Mouse (Mus musculus) right cerebral cortex, postnatal 36 days (tissue): ENCODE measurements around the gene Rab3a.

ENCODE experiments used
- DNase-seq, 2 experiments: peaks; one replicate each; pipeline ENCODE4 v3.0.0; 2022; ENCODE audit warnings: low spot score in 2 of 2, mixed read lengths in 1 of 2

The Rab3a gene

DNA sequence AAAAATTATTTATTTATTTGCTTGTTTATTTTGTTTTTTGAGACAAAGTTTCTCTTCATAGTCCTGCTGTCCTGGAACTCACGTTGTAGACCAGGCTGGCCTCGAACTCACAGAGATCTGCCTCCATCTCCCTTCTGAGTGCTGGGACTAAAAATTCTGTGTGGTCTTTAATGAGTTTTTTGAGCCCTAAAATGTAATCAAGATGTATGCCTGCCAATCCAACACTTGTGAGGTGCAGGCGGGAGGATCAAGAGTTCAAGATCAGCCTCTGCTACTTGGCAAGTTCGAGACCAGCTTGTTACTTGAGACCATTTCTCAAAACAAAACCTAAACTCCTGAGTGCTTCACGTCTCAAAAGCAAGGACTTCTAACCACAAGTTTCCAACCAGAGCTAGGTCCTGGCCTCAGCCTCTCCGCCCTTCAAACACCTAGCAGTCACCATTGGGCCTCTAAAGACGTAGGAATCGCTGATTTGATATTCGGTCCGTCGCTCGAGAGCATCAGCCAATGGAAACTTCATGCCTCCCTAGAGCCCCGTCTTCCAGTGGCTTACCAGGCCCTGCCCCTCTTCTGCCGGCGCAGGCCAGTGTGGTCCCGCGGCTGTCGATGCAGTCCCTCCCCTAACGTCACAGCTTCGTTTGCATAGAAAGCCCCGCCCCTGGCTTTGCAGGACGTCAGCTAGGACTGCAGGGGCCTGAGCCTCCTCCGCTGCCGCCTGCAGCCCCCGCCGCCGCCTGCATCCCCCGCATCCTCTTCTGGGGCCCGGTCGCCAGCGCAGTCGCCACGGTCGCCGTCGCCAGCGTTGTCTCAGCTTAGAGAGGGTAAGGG is at the start of gene Rab3a:
TSS of gene Rab3a (plus strand) at position 637 of the 828 bp plus-strand sequence.
- peak; percentile 97 to 99 for DNase-seq

GRCm38 (mm10) chr8:70708281-70708680 is 46.2 kb upstream of the Rab3a start:
- DNase-seq, result no peak

- DNase-seq, result no peak
Measured at GRCm38 (mm10) chr8:70709794-70710193, 44.7 kb upstream of the Rab3a start.

DNA sequence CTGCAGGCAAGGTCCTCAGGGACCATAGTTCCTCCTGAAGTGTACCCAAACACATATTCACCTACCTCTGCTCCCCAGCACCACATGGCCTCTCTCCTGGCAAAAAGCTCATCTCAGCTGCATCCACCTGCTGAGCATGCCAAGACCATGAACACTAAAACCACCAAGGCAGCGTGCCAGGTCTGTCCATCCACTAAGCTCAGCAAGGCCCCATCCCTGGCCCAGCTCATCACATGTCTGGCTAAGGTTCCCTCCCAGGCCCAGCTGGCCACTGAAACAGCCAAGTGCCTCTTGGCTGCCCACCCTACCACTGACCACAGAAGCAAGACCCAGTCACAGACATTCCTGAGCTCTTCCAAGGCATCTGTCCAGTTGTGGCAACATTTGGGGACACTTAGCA is 44.2 kb upstream of the Rab3a start:
- DNase-seq, result no peak

DNA sequence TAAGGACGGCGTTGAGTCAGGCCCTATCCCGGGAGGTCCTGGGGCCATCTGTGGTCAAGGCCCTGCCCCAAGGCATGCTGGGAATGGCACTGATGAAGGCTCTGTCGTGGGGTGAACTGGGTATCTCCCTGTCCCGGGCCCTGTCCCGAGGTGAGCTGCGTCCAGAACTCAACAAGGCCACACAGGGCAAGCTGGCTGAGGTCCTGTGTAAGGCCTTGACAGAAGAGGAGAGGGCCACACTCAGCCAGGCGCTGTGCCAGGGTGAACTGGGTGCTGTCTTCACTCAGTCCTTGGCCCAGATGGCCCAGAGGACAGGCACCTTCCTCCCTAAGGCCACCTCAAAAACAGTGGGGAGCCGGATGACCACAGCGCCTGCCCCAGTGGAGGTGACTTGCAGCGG is 43.4 kb upstream of the Rab3a start:
- no peak for DNase-seq

DNA sequence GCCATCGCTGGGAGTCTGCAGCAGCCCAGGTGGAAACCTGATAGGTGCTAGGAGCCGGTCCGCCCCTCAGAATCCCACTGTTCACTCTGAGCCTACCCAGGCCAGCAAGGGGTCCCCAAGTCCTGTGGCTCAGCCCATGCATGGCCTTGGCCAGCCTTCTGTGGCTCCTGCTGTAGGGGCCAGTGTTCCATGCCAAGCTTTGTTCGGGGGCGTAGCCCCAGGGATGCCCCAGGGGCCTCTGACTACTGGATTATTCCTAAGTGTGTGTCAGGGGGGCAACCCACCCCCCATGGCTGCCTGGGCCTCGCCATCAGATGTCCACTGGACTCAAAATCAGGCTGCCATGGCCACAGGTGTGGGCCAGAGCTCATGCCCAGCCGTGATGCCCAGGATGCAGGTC is 40.5 kb upstream of the Rab3a start:
- DNase-seq, result no peak

GRCm38 (mm10) chr8:70715086-70715485 is 39.4 kb upstream of the Rab3a start:
- DNase-seq, result no peak

DNA sequence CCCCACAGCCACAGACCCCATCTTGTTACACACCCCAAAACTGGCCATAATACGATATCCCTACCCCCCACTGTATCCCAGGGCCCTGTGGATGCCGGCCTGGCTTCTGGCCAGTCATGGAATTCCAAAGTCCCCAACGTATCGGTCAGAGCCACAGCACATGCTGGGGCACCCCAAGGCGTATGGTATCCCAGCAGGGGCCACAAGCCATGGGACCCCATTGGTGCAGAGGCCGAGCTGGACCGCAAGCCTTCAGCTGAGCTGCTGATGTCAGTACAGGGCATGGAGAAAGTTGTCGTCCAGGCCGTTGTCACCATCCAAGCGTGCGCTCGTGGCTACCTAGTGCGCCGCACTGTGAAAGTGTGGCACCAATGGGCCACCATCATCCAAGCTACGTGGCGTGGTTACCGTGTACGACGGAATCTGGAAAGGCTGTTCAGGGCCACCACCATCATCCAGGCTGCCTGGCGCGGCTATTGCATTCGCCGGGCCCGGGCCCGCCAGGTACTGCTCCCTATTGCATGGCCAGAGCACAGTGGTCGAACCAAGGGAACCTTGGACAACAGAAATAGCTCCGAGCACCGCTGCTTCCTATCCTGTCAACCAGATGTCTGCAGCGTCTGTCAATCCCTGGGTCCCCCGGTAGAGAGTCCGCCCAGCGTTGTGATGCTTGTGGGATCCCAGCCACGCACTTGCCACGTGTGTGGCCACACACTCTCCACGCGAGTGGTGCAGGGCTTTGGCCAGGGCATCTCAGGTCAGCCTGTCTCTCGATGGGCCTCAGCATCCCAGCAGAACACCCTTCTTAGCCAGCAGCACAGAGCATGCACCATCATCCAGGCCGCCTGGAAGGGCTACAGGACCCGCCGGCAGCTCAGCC is 37.7 kb upstream of the Rab3a start:
- no peak for DNase-seq

DNA sequence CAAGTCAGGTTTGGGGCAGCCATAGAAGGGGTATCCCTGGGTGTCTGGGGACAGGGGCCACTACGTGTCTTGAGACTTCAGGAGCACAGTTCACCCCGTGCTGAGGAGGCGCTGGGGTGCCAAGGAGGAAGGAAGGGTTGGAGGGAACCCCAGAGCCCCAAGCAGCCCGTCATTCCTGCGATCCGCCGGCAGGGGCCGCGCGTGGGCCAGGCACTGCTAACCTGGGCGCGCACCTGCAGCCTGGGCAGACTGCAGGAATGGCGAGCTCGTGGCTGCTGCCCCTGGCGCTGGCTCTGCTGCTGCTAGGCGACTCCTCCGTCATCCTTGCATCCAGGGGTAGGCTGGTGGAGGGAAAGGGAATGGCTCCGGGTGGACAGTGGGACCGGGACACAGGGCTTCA is 36.2 kb upstream of the Rab3a start, which contains the start of gene Gm3336:
TSS of gene Gm3336 (plus strand) at position 247 of the 400 bp plus-strand sequence.
- DNase-seq, result peak in 1 of 2 experiments; percentile 43

DNA sequence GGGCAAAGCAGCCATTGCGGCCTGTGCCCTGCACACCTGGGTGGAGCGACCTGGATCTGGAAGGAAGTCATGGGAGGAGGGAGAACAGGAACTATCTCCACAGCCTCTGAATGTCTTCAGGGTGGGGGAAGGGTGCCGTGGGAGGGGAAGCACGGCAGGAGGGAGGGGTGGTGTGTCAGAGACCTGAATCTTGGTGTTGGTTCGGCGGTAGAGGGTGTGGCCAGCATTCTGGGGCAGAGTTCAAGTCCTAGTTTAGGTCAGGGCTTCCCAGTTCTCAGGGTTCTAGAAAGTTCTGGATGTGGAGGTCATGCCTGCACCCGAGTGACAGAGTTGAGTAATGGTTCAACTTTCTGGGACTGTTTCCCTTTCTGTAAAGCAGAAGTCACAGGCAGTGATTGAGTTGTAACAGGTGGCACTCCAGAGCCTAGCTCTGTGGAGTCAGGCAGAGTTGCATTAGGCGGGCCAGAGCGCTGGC is 34.6 kb upstream of the Rab3a start:
- no peak for DNase-seq

DNA sequence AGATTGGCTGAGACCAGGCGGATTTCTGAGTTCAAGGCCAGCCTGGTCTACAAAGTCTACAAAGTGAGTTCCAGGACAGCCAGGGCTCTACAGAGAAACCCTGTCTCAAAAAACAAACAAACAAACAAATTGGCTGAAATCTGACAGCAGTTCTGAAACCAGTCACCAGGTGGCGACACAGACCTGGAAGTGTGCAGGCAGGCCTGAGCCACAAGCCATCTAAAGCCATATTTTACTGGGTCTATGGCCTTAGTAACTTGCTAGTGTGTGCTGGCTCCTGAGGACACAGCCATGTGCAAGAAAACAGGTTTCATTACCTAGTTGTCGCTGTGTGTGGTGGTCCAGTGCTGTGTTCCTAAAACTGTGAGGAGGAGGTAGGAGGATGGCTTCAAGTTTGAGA is 33.7 kb upstream of the Rab3a start:
- DNase-seq, result peak; percentile 53 to 56

- no peak for DNase-seq
Measured at GRCm38 (mm10) chr8:70721601-70722000, 32.9 kb upstream of the Rab3a start.

GRCm38 (mm10) chr8:70723486-70724210 is 30.8 kb upstream of the Rab3a start, which contains the start of gene Pde4c:
TSS of gene Pde4c (plus strand) at chr8:70723720.
- DNase-seq, result no peak

- DNase-seq, result no peak
Measured at GRCm38 (mm10) chr8:70724216-70724615, 30.3 kb upstream of the Rab3a start.

GRCm38 (mm10) chr8:70725792-70726447 is 28.6 kb upstream of the Rab3a start:
- no peak for DNase-seq

DNA sequence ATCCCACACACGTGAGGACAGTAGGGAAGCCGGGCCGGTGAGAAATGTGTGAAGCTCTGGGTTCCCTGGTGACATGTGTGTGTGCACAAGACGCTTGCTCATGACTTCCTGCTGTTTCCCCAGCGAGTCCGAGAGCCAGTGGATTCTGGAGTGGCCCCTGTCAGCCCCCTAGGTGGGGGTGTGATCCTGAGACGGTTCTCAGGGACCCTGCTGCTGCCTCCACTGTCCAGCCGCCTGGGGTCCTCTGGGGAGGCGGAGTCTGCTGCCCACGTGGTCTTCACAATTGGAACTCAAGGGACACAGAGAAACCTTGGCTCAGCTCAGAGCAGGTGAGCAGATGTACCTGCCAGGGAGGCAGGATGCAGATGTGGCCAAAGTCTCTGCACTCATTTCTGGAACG is 27.8 kb upstream of the Rab3a start:
- no peak for DNase-seq

DNA sequence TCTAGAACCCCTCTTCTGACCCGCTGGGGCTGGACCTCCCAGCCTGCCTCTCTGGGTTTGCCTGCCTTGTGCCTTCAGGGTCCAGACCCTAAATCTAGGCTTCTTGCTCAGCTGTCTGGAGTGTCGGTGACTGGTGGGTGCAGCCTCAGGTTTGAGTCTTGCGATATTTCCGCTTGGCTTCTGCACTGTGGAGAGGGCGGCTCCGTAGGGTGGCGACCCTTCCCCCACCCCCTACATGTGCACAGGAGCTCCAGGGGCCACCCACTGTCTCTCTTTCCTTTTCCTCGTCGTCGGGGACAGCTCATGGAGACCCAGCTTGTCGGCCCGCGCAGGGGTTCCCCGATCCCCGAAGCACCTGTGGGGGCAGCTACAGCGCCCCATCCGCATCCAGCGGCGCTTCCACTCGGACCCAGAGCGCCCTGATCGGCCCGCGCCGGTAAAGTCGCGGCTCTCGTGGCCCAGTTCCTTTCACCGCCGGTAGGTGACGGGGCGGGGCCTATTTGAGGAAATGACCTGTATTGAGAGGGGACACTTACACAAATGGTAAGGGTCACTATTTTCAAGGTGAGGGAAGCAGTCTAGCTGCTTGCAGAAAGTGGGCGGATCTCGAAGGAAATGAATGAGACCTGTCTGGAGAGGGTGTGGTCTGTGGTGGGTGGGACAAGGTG is 24.5 kb upstream of the Rab3a start:
- DNase-seq, result no peak

GRCm38 (mm10) chr8:70730956-70731355 is 23.5 kb upstream of the Rab3a start:
- no peak for DNase-seq

GRCm38 (mm10) chr8:70737705-70738104 is 16.8 kb upstream of the Rab3a start:
- no peak for DNase-seq

DNA sequence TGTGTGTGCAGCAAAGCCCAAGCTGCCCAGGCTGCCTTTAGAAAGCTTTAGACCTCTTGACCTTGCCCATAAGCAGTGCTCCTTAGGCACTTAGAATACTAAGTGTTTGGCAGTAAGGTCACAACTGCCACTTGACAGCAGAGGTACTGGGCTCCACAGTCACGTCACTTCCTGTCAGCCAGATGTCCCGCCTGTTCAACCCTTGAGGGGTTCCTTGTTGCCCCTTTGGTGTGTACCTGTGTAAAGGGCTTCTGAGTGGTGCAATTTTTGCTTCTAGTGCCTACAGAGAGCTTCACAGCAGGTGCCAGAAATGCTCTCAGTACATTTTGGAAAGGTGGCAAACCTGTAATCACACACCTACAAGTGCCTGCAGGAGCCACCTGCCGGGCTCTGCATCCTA is 16.3 kb upstream of the Rab3a start:
- DNase-seq, result no peak

DNA sequence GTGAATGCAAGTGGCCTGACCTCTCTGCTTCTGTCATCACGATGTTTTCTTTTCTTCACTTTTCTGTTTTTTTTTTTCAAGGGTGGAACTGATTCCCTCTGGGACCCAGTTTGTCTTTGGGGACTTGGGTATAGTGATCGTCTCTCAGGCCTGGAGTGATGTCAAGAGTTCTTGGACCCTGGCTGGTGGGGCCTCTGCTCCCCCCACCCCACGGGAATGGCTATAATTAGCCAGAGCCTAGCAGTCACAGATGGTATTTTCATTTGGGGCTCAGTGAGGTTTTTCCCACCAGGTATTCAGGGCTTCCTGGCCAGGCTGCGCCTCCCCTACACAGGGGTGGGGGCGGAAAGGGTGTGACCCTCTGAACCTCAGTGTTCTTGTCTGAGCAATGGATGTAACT is 12.8 kb upstream of the Rab3a start:
- DNase-seq, result no peak
